Mouse (Mus musculus) liver, adult 2 months (tissue): ENCODE data around the gene Slc25a29.

Source experiments
- CTCF ChIP-seq: fragments of 200-500 bp; IDR thresholded peaks from 2 replicates; pipeline ENCODE4 v1.5.1; 2011; ENCODE audit warnings: low read depth, low read length, control low read depth
- POLR2A ChIP-seq: fragments of 200-500 bp; IDR thresholded peaks from 2 replicates; pipeline ENCODE4 v1.6.1; 2011; ENCODE audit warnings: low read length, control low read depth; ENCODE audit not compliant: insufficient read depth; ENCODE audit errors: extremely low read depth

GRCm38 (mm10) chr12:108794979-108795537 is 40.6 kb downstream of the Slc25a29 start:
- TF ChIP-seq CTCF (no peak), POLR2A (no peak)
